Mouse (Mus musculus) lung, embryonic 14.5 days (tissue): Measurements from ENCODE around the gene Gm4707. TPM values are rescaled to one million over a fixed set of nuclear protein-coding genes. Genes with fewer than 3 reads are reported as not detected.
"Not testable (repeated sequence)": the region's sequence is repeated elsewhere in the genome, so short reads cannot be mapped to it uniquely, and the experiment has no call there.

ENCODE experiments used
- ATAC-seq: fragments of 200-750 bp; cut with Nextera tagmentation; 2 replicates; pipeline ENCODE4 v1.8.0; 2017; ENCODE audit warnings: mild to moderate bottlenecking, moderate TSS enrichment, moderate library complexity; ENCODE audit not compliant: insufficient read depth
- DNase-seq: peaks from one replicate; pipeline ENCODE4 v3.0.0-alpha.2; 2015
- H3K27ac ChIP-seq: fragments of 300-500 bp; sonication (generic); 2 replicates; pipeline ENCODE4 v1.5.1; 2014; ENCODE audit warnings: low read depth, mild to moderate bottlenecking, moderate library complexity
- H3K27me3 ChIP-seq: fragments of 300-500 bp; sonication (generic); 2 replicates; pipeline ENCODE4 v1.6.1; 2014; ENCODE audit warnings: low read length, control low read depth; ENCODE audit not compliant: insufficient read depth
- H3K36me3 ChIP-seq: fragments of 300-500 bp; sonication (generic); 2 replicates; pipeline ENCODE4 v1.6.1; 2014; ENCODE audit warnings: control low read depth; ENCODE audit not compliant: insufficient read depth
- H3K4me1 ChIP-seq: fragments of 300-500 bp; sonication (generic); 2 replicates; pipeline ENCODE4 v1.6.1; 2014; ENCODE audit warnings: antibody characterized with exemption, control low read depth; ENCODE audit not compliant: insufficient read depth
- H3K4me2 ChIP-seq: fragments of 300-500 bp; sonication (generic); 2 replicates; pipeline ENCODE4 v1.6.1; 2014; ENCODE audit warnings: mild to moderate bottlenecking
- H3K4me3 ChIP-seq: fragments of 300-500 bp; sonication (generic); 2 replicates; pipeline ENCODE4 v1.5.1; 2014; ENCODE audit warnings: low read depth, low read length
- H3K9ac ChIP-seq: fragments of 300-500 bp; sonication (generic); 2 replicates; pipeline ENCODE4 v1.6.1; 2014
- H3K9me3 ChIP-seq: fragments of 300-500 bp; sonication (generic); 2 replicates; pipeline ENCODE4 v1.6.1; 2016; ENCODE audit warnings: low read depth, low read length, control low read depth
- CTCF ChIP-seq: IDR thresholded peaks from 2 replicates; pipeline ENCODE4 v1.5.1; 2016; ENCODE audit warnings: antibody characterized with exemption, low read depth
- WGBS: fragments of 180-500 bp; shearing (Covaris S2); extraction: QIAGEN DNeasy Blood & Tissue Kit; methylation state at CpG from one replicate; pipeline ENCODE4 v1.1.7; 2014; 5-methylcytosine and 5-hydroxymethylcytosine counted together
- polyA plus RNA-seq: library from polyadenylated mRNA; unstranded; fragments of >200 nt; fragmentation: Nextera tagmentation; extraction: Ambion mirVana; gene quantifications from 2 replicates; pipeline ENCODE4 v1.2.1, GENCODE M21; 2014

Gene Gm4707
- polyA plus RNA-seq, 1 experiment from 2014 or later: 6.0 TPM

DNA sequence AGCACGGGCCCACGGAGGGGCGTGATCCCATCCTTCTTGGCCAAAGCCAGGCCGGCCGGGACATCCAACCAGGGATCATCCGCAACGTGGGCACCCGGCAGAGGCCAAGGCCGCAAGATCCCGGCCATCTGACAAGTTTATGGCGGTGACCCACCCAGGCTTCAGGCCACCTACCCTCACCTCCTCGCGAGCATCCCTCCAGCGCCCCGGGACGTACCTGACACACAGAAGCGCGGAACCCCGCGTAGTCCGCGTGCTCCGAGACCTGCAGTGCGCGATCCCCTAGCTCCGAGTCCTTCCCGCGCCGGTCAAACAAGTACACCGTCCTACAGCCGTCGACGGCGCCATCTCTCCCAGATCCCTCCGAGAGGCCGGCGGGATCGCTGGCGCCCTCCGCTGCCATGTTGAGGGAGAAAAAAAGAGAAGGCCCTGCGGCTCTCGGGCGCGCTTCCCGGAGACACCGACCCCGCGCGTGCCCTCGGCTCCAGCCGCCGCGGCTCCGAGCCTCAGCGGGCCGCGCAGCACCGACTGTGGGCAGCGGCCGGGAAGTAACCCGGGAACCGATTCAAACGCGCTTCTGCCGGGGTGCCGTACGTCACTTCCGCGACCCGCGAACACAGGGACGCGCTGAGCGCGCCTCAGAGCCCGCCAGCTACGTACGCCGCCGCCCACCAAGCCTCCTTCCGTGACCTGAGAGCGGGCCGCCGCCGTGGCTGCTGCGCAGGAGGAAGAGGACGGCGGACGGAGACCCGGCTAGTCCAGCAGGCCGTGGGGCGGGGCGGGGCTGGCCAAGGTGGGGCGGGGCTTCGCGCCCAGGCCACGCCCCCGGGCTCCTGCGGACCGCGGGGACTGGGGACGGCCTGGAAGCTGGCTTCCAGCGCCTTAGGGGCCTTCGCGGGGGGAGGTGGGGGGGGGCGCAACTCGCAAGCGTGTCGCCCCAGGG lies 15.3 kb upstream of the Gm4707 start, which contains the start of gene Smchd1:
Smchd1 (minus strand) TSS at position 582 of the 943 bp plus-strand sequence.
- H3K27me3 ChIP-seq: no peaks in the 10 kb centered on the region
- H3K36me3 ChIP-seq: no peaks in the 10 kb centered on the region
- no peaks in the 10 kb centered on the region for H3K9me3 ChIP-seq
- H3K4me1 ChIP-seq: peaks cover 9% of the 10 kb centered on the region
- peak; percentile 26; the same call in 1 of the 2 replicates for TF ChIP-seq CTCF
- H3K27ac ChIP-seq: peak within 1 kb of the TSS; percentile 99
- H3K9ac ChIP-seq: peak within 1 kb of the TSS; percentile 92
- H3K4me2 ChIP-seq: peak within 1 kb of the TSS; percentile 85
- ATAC-seq: peak; percentile 96
- DNase-seq: peak; percentile 97
- under 1% methylated on average over 93 of the region's 109 CpGs for WGBS
- H3K4me3 ChIP-seq: peak within 1 kb of the TSS; percentile 90

DNA sequence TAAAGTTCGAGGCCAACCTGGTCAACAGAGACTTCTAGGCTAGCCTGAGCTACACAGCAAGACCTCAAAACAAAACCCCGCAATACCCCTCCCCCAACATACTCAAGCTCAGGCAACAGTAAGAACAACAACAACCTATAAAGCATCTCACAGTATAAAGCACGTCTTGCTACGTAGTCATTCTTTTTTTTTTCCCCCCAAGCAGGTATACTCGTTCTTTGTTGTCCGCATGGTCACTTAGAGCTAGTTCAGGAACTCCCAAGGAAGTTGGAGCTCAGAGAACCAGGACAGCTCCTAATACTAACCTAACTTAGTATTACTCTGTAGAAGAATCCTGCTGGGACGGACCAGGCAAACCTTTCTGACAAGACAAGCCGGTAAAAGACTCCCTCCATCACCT lies 14.4 kb upstream of the Gm4707 start:
- no peaks in the 10 kb centered on the region for H3K27me3 ChIP-seq
- H3K27ac ChIP-seq: peak overlapping the region; percentile 99; the same call in 1 of the 2 replicates
- 10% methylated on average over 8 of the region's 8 CpGs for WGBS
- no peak for TF ChIP-seq CTCF
- peak overlapping the region; percentile 90 for H3K4me3 ChIP-seq
- DNase-seq (peak; percentile 23), ATAC-seq (no peak)
- peaks cover 9% of the 10 kb centered on the region for H3K4me1 ChIP-seq
- no peaks in the 10 kb centered on the region for H3K9me3 ChIP-seq
- H3K4me2 ChIP-seq: peak overlapping the region; percentile 85
- H3K9ac ChIP-seq: peak overlapping the region; percentile 92
- H3K36me3 ChIP-seq: no peaks in the 10 kb centered on the region

DNA sequence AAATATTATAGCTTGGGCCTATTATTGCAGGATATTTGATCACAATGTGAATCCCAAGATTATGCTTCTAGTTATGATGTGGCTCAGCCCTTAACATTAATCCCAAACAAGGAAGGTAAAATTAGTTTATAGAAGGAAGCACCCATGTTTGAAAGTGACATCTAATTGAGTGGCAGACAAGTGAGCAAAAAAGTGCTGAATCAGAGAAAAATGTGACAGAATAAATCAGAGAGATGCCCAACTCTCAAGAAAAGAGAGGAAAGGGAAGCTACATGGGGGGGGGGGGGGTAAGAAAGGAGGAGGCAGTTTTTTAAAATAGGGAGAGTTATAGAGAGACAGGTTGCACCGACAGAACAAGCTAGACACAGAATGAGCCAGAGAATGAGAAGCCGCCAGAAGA lies 11.5 kb upstream of the Gm4707 start:
- Histone ChIP-seq H3K27ac (no peak overlapping the region), H3K4me2 (no peak overlapping the region), H3K9ac (no peak overlapping the region), H3K36me3 (no peaks in the 10 kb centered on the region), H3K4me3 (no peak overlapping the region), H3K4me1 (peaks cover 6% of the 10 kb centered on the region), H3K27me3 (no peaks in the 10 kb centered on the region), H3K9me3 (no peaks in the 10 kb centered on the region)
- TF ChIP-seq CTCF: no peak
- no peak for DNase-seq
- WGBS: 66% methylated on average over 2 of the region's 2 CpGs
- no peak for ATAC-seq

DNA sequence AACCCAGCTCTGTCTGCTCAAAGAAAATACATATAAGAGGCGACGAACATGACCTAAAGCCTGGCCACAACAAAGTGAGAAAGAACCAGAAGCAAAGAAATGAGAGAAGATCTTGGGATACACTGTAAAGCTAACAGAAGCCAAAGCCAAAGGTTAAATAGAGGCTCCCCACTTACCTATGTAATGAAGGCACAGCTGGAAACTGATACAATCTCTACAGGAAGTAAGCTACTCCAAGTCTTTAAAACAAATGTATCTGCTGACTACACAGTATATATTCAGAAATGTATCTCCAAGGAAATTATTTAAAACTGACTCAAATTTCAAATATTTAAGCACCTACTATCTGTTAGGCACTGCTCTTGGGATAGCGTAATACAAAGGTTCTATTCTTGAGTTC lies 594 bp upstream of the Gm4707 start:
- Histone ChIP-seq H3K4me1 (no peaks in the 10 kb centered on the region), H3K9me3 (no peaks in the 10 kb centered on the region), H3K36me3 (peaks cover 60% of the 10 kb centered on the region), H3K27ac (no peak overlapping the region), H3K9ac (no peak overlapping the region), H3K4me3 (no peak overlapping the region), H3K4me2 (no peak overlapping the region), H3K27me3 (no peaks in the 10 kb centered on the region)
- WGBS: 93% methylated on average over 3 of the region's 3 CpGs
- no peak for ATAC-seq
- DNase-seq: no peak
- no peak for TF ChIP-seq CTCF

DNA sequence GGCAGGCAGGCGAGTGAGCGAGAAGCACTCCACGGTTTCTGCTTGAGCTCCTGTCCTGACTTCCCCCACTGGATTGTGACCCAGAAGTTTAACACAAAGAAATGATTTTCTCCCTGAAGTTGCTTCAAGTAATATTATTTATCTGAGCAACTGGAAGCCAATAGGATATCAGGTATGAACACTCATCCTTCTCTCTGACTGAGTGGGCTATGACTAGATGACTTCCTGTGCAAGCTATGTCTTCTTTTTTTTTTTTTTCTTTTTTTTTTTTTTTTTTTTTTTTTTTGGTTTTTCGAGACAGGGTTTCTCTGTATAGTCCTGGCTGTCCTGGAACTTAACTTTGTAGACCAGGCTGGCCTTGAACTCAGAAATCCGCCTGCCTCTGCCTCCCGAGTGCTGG lies 2.4 kb downstream of the Gm4707 start:
- 89% methylated on average over 6 of the region's 6 CpGs for WGBS
- not testable (repeated sequence) for H3K9ac ChIP-seq, H3K4me1 ChIP-seq, H3K9me3 ChIP-seq, DNase-seq, ATAC-seq, H3K4me2 ChIP-seq, H3K27ac ChIP-seq, H3K4me3 ChIP-seq, H3K27me3 ChIP-seq
- peaks cover 59% of the 10 kb centered on the region for H3K36me3 ChIP-seq

DNA sequence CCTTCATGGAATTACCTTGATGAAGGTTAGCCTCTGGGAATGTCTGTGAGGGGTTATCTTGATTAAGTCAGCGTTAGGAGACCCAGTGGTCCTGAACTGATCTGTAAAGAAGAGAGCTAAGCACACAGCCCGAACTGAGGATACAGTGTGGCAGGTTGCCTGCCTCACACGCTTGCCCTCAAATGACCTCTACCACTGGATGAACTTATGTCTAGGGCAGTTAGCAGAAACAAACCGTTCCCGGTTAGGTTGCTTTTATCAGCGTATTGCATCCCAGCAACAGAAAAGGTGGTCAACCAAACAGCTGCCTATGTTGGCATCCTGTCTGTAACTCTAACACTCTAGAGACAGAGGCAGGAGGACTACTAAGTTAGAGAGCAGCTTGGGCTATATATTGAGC lies 14.5 kb downstream of the Gm4707 start:
- no peak for TF ChIP-seq CTCF
- ATAC-seq (no peak), DNase-seq (no peak)
- Histone ChIP-seq H3K9me3 (no peaks in the 10 kb centered on the region), H3K9ac (no peak overlapping the region), H3K27ac (no peak overlapping the region), H3K4me3 (no peak overlapping the region), H3K4me1 (no peaks in the 10 kb centered on the region), H3K4me2 (no peak overlapping the region), H3K27me3 (no peaks in the 10 kb centered on the region), H3K36me3 (peaks cover 64% of the 10 kb centered on the region)
- 92% methylated on average over 6 of the region's 6 CpGs for WGBS

DNA sequence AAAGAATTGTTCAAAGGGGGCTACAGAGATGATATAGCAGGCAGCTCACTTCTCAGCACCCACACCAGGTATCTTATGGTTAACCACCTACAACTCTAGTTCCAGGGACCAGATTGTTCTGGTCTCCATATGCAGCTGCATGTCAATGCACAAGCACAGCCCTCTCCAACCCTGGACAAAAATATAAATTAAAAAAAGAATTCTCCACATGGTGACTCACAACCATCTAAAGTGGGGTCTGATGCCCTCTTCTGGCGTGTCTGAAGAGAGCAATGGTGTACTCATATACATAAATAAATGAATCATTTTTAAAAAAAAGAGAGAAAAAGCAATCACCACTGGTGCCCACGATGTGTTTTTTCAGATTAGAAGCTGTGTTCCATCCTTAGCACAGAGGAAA lies 15.0 kb downstream of the Gm4707 start:
- TF ChIP-seq CTCF: no peak
- Histone ChIP-seq H3K4me1 (no peaks in the 10 kb centered on the region), H3K9me3 (no peaks in the 10 kb centered on the region), H3K4me2 (no peak overlapping the region), H3K4me3 (no peak overlapping the region), H3K27me3 (no peaks in the 10 kb centered on the region), H3K36me3 (peaks cover 64% of the 10 kb centered on the region), H3K9ac (no peak overlapping the region), H3K27ac (no peak overlapping the region)
- WGBS: 77% methylated on average over 2 of the region's 2 CpGs
- ATAC-seq: no peak
- no peak for DNase-seq
